Mouse (Mus musculus) forelimb bud, embryonic 11.5 days (tissue): ENCODE measurements around the gene Rbp2.

ENCODE experiments used
- DNase-seq: peaks from one replicate; pipeline ENCODE4 v3.0.0-alpha.2; 2012; ENCODE audit warnings: low read depth, low spot score

The Rbp2 gene

DNA sequence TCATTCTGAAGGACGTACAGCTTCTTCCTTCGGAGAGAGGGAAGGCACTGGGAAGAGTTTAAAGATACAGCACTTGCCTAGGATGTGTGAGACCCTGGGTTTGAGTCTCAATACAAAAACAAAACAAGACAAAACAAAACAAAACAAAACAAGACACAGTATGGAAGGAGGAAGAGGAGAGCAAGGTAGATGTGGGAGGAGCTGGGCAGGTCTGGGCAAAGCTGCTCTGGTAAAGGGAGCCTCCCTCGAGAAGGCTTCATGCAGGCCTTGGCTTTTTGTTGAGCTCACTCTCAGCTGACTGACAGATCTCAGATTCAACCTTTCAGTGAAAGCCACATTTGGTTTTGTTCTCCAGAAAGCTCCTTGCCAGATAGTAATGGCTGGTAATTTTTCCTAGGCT is at the start of gene Rbp2:
TSS of gene Rbp2 (plus strand) at position 301 of the 400 bp plus-strand sequence.
- DNase-seq, result no peak

DNA sequence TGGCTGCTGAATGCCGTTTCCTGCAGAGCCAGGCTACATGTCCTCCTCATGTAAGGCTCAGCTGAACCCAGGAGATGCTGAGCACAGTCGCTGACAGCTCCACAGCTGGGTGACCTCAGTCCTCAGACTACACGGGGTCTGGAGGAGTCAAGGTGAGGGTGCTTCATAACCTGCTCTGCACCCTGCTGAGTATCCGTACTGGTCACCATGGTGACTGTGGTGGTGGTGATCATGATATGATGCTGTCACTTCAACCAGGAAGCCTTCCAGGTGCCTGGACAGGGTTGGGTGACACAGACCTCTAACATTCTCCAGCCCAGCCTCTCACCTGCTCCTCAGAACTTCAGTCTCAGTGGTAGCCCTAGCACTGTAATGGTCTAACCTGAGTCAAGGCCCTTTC is 48.1 kb upstream of the Rbp2 start:
- no peak for DNase-seq

DNA sequence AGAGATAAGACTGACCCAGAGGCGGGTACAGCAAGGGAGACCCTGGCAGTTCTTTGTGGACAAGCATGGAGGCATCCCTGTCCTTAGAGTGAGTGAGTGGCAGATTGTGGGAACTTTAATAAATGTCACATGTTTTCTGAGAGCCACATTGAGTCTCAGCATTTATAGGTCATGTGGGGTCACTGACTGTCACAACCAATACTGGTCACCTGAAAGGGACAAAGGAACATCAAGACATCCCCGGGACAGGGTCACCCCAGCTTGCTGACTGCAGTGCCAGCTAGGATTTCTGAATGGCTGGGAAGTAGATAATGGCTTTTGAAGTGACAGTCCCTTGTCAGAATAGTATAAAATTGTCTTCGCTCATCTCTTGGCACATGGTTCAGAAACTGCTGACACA is 46.8 kb upstream of the Rbp2 start:
- DNase-seq, result no peak

DNA sequence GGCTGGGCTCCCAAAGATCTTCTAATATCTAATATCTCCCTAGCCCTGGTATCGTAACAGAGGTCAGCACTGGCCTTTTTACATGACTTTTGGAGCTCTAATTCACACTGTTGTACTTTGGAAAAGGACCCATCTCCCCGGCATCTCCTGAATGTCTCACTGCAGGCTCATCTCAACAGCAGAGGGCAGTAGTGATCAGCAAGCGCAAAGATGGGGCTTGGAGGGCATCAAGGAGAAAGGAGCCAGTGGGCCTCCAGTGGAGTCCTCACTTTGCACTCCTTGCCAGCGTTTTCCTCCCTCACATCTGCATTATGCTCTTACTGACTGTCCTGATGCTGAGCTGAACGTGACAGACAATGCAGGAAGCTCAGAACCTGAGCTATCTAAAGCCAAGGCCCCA is 43.3 kb upstream of the Rbp2 start:
- no peak for DNase-seq

- no peak for DNase-seq
Measured at GRCm38 (mm10) chr9:98445359-98446149, 40.4 kb upstream of the Rbp2 start.

- DNase-seq, result no peak
Measured at GRCm38 (mm10) chr9:98450976-98451375, 34.9 kb upstream of the Rbp2 start.

GRCm38 (mm10) chr9:98466709-98467108 is 19.2 kb upstream of the Rbp2 start:
- no peak for DNase-seq

- no peak for DNase-seq
Measured at GRCm38 (mm10) chr9:98480172-98480749, 5.7 kb upstream of the Rbp2 start.

- DNase-seq, result no peak
Measured at GRCm38 (mm10) chr9:98482256-98482655, 3.7 kb upstream of the Rbp2 start.

DNA sequence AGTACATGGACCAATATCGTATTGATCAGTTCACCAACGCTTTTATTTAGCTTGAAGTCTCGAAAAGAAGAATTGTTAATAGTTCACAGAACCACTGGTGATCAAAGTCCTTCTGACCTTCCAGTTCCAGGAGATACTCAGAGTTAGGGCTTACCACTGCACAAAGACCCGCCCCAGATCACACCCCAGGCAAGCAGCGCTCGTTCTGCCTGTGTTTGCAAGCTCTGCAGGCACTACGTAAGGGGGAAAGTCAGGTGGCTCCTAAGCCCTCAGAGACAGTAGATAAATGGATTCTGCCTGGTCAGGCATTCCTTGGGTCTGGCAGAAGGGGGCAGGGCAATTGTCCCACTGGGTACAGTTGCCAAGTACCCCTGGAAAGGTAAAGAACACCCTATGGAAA is 895 bp upstream of the Rbp2 start:
- DNase-seq, result no peak

DNA sequence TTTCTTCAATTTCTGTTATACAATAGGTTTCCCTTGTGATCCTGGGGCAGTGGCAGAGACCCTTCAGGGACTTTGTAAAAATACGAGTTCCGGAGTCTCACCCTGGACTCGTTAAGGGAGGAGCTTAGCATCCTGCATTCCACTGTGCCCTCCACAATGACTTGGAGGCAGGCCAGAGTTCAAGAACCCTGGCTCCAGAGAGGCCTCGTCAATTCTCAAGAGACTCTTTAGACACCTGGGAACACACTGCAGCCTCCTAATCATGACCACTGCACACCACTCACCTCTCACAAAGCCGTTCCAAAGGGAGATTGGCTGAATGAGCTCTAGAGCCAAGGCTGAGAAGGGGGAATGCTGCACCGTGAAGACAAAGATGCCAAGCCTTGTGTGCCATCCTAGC is 1.4 kb downstream of the Rbp2 start:
- DNase-seq, result no peak

DNA sequence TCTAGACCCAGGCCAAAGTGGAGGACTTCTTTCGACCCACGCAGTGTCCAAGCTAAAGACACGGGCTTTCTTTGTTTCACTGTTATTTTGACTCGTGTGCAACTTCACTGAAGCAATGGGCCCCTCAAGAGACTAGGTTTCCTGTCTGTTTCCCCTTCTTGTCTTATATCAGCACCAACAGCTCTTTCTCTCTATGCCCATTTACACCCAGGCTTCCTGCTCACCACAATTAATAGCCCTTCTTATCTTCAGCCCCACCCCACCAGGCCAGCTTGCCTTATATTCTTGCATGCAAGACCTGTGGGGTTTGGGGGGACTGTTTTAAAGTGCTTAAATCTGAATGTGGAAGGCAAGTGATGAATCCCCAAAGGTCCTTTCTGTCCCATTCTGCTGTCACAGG is 3.6 kb downstream of the Rbp2 start:
- DNase-seq, result no peak

DNA sequence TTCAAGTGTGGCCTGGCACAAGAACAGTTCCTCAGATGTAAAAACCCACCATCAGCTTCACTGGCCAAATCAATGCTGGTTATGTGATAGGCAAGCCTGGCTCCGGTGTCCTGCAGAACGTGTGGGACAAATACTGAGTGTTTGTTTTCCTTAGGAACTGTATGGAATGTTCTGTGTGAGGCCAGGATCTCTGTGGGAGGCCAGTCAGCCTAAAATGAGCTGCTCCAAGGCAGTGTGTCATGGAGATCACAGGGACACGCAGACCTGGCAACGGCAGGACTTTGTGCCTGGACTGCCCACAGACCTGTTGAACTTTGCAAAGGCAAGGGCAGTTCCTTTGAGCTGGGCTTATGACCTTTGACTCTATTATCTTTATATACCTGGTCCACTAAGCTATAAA is 4.2 kb downstream of the Rbp2 start:
- DNase-seq, result no peak

DNA sequence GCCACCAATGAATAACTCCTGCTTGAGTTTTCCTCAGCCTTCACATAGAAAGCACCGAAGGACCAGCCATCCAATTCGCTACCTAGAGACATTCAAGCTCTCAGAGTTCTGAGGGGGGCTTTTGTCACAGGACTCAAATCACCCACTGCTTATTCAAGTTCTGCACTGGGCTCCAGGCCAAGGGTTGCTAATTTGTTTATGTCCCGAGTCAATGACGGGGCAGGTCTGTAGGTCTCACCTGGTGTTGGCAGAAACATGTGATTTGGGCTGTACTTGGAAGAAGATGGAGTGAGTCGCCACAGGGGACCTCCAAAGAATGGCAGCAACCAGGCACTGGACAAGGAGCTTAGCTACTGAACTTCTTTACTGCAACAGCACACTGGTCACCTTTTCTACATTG is 5.2 kb downstream of the Rbp2 start:
- no peak for DNase-seq

GRCm38 (mm10) chr9:98492212-98492611 is 6.3 kb downstream of the Rbp2 start:
- no peak for DNase-seq

DNA sequence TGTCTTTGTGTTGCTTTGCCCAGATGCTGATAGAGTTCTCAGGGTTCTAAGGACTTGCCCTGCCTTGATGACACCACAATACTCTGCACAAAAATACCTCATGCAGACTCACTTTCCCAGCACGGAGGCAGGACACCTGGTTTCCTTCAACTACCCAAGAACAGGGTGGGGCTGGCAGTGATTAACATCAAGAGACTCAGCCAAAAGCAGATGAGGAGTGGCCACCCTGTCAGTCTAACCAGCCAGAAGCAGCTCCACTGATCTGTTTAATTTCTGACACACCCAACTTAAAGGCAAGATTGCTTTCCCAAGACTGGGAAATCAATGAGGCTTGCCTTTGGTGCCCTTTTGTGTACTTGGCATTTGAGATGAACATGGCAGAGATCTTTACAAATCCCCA is 6.9 kb downstream of the Rbp2 start:
- no peak for DNase-seq

DNA sequence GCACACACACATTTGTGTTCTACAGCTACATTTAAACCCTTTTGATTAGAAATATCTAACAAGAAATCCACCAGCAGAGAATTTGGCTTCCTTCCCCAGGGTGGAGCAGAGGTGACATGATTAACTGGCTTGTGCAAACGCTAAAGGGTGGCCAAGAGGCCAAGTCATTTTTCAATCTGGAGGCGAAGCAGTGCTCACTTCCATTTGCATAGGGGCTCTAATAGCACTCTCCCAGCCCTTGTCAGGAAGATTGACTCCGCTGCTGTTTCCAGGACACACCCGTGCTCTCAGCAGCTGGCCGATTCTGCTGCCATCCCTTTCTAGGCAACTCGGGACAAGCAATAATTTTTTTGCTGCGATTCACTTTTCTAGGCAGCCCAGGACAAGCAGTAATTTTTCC is 11.2 kb downstream of the Rbp2 start:
- DNase-seq, result no peak

DNA sequence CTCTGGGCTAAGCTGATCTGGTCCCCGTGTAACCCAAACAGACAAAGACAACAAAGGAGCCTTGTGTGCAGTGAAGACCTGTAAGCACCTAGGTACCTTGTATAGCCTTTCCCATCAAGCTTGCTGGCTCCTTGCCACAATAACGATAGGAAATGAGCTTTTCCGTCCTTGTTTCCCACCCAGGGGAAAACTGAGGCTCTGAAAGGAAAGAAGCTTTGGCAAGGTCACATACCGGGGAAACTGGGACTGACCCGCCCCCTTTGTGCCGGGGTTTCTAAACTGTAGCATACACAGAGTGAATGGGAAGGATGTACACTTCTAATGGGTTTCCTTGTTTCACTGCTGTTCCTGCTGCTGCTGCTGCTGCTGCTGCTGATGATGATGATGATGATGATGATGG is 12.1 kb downstream of the Rbp2 start:
- DNase-seq, result no peak

DNA sequence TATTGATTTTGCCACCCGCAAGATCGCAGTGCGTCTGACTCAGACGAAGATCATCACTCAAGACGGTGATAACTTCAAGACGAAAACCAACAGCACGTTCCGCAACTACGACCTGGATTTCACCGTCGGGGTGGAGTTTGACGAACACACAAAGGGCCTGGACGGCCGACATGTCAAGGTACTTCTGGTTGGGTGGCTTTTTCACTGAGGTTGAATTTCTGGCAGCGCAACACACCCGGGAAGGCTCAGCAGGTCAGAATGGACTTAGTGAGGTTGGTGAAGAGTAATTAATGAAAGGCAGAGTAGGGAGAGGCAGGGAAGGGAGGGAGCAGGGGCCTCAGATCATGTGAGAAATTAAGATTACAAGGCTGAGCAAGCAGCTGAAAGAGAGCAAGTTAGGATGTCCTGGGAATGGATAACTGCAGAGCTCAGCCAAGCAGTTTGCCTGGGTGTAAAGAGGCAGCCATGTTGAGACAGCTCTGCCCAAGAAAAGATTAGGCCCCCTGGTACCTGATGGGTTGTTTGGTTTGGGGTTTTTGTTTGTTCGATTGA is 12.9 kb downstream of the Rbp2 start:
- no peak for DNase-seq

- DNase-seq, result no peak
Measured at GRCm38 (mm10) chr9:98499601-98500000, 13.7 kb downstream of the Rbp2 start.

DNA sequence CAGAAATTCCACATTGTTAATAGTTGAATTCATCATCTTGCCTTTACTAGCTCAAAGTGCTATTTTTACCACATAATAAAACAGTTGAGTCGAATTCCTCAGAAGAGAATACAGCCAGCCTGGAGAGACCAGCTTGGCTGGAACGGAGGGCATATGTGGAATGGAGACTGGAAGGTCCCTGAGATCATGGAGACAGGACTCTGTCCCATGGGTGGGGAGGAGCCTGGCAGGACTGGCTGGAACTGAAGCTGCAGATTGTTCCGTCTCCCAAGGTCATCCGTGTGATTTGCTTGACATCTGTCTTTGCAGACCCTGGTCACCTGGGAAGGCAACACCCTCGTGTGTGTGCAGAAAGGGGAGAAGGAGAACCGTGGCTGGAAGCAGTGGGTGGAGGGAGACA is 21.6 kb downstream of the Rbp2 start:
- no peak for DNase-seq

DNA sequence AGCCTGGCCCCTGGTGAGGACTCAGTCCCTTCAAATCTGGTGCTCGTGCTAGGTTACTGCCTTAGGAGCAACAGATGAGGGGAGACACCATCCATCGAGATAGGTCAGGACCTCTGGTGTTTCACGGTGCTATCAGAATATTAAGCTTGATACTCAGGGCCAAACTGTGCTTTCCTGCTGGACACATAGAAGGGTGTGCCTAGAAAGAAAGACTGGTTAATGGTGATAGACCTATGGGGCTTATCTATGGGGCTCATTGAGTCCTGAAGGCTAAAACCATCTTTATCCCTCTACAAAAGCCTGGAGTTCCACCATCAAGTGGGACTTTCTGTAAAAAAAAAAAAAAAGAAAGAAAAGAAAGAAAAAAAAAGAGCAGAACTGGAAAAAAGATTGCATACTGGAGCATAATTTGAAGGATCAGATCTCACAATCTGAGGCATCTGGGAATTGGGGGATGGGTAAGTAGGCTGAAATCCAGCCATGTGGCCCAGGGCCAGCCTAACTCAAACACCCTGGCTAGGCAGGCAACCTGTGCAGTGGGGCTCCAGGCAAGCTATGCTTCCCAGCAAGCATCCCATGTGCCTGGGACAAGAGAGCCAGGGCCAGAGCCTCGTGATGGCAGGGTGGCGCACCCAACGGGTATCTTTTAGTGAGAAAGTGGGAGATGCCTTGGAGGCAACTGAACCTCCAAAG is 24.6 kb downstream of the Rbp2 start:
- no peak for DNase-seq

- DNase-seq, result no peak
Measured at GRCm38 (mm10) chr9:98523872-98524271, 38.0 kb downstream of the Rbp2 start.
